37 mouse cellular contexts compared by ENCODE assay signal in genomic region chr7:129253406-129253805, GRCm38 (mm10). TPM values are rescaled to one million over a fixed set of nuclear protein-coding genes. Genes with fewer than 3 reads are reported as not detected.
"Had no signal": no experiment of that assay in that cellular context is flagged by ENCODE, and none has a peak within 500 bp of the region (broad histone marks: within the 10 kb centered on the region; RNA-seq: fewer than 3 reads in every experiment).

No protein-coding gene starts in this region.

- H3K27ac ChIP-seq: heart, embryonic 13.5 days; heart, embryonic 15.5 days; hindbrain, embryonic 10.5 days; hindbrain, embryonic 12.5 days; hindbrain, embryonic 13.5 days; hindbrain, embryonic 14.5 days; hindbrain, embryonic 15.5 days; hindbrain, postnatal 0 days; intestine, embryonic 15.5 days; kidney, embryonic 15.5 days; kidney, postnatal 0 days; layer of hippocampus, adult 2 months; left cerebral cortex, adult 2 months had no signal

- H3K36me3 ChIP-seq: heart, embryonic 12.5 days; heart, embryonic 13.5 days; heart, embryonic 15.5 days; hindbrain, embryonic 10.5 days; hindbrain, embryonic 12.5 days; hindbrain, embryonic 13.5 days; hindbrain, embryonic 15.5 days; intestine, embryonic 15.5 days; kidney, embryonic 15.5 days had no signal

- H3K9me3 ChIP-seq: heart, embryonic 12.5 days; heart, embryonic 13.5 days; heart, embryonic 15.5 days; hindbrain, embryonic 10.5 days; hindbrain, embryonic 12.5 days; hindbrain, embryonic 13.5 days; hindbrain, embryonic 15.5 days; intestine, embryonic 15.5 days; kidney, embryonic 15.5 days had no signal

- H3K4me3 ChIP-seq: heart, embryonic 12.5 days; heart, embryonic 13.5 days; heart, embryonic 15.5 days; hindbrain, embryonic 10.5 days; hindbrain, embryonic 12.5 days; hindbrain, embryonic 13.5 days; hindbrain, embryonic 15.5 days; intestine, embryonic 15.5 days; kidney, embryonic 15.5 days; layer of hippocampus, adult 2 months; left cerebral cortex, adult 2 months had no signal

- H3K9ac ChIP-seq: heart, embryonic 12.5 days; heart, embryonic 13.5 days; heart, embryonic 15.5 days; hindbrain, embryonic 12.5 days; hindbrain, embryonic 13.5 days; hindbrain, embryonic 14.5 days; hindbrain, embryonic 15.5 days; intestine, embryonic 15.5 days; kidney, embryonic 15.5 days had no signal

- H3K4me2 ChIP-seq: heart, embryonic 11.5 days; heart, embryonic 12.5 days; heart, embryonic 13.5 days; heart, embryonic 15.5 days; hindbrain, embryonic 12.5 days; hindbrain, embryonic 13.5 days; hindbrain, embryonic 14.5 days; hindbrain, embryonic 15.5 days; intestine, embryonic 15.5 days; kidney, embryonic 15.5 days had no signal

- ATAC-seq: hindbrain, embryonic 16.5 days; hindbrain, postnatal 0 days; inflammation-experienced regulatory T-cells, adult 6 months; intestine, embryonic 15.5 days; intestine, embryonic 16.5 days; intestine, postnatal 0 days had no signal

- DNase-seq: heart, postnatal 10 days; heart, postnatal 36 days; kidney, adult 11 months; kidney, adult 18-20 months; kidney, adult 2 months; kidney, adult 8-10 months; kidney, adult 9 months; kidney, postnatal 10 days; kidney, postnatal 14 days; kidney, postnatal 25 days; kidney, postnatal 36 days; kidney, postnatal 4 days; layer of hippocampus, adult 9-11 months; layer of hippocampus, postnatal 36 days had no signal

RNA-seq across cellular contexts. Expression of gene Plpp4, which starts 3.4 kb away (rescaled TPM):
- total RNA-seq: heart, adult 8-10 months; heart, postnatal 25 days; heart, postnatal 36 days; hematopoietic stem cell, adult 5-6 weeks had no signal
- polyA plus RNA-seq: heart, postnatal 0 days; inflammation-experienced regulatory T-cells, adult 6 months had no signal
